Mouse (Mus musculus) left cerebral cortex, adult 2 months (tissue): Measurements from ENCODE around the gene Sestd1. TPM values are rescaled to one million over a fixed set of nuclear protein-coding genes. Genes with fewer than 3 reads are reported as not detected.

Experiments used
- DNase-seq, 2 experiments: peaks; one replicate each; pipeline ENCODE4 v3.0.0; 2021 to 2022; ENCODE audit warnings: low spot score in 2 of 2, mixed read lengths in 1 of 2; ENCODE audit errors: extremely low spot score in 1 of 2
- H3K27ac ChIP-seq: fragments of 200-600 bp; 2 replicates; pipeline ENCODE4 v1.8.1; 2022
- H3K4me3 ChIP-seq: fragments of 200-600 bp; 2 replicates; pipeline ENCODE4 v1.8.1; 2022
- CTCF ChIP-seq: fragments of 200-600 bp; IDR thresholded peaks from 2 replicates; pipeline ENCODE4 v1.8.1; 2022; ENCODE audit warnings: antibody characterized with exemption, mild to moderate bottlenecking, moderate library complexity
- intact Hi-C: fragments of 180-260 bp; cut with DNase I; formaldehyde crosslinking; loops from one replicate; pipeline ENCODE4 v1.15.1; 2025
- total RNA-seq, 2 experiments: library from RNA; stranded (reverse); gene quantifications; 2 replicates each; pipeline ENCODE4 v1.2.3; 2021

The Sestd1 gene
- total RNA-seq, 2 experiments from 2014 or later = 55.2 to 61.6 TPM

- Histone ChIP-seq H3K27ac (peak overlapping the region; percentile 80), H3K4me3 (peak overlapping the region; percentile 43)
- intact Hi-C loops = no loop called here
- no peak for TF ChIP-seq CTCF
- DNase-seq = no peak
Observed at GRCm38 (mm10) chr2:77169916-77170632, 110.3 kb downstream of the Sestd1 start.

DNA sequence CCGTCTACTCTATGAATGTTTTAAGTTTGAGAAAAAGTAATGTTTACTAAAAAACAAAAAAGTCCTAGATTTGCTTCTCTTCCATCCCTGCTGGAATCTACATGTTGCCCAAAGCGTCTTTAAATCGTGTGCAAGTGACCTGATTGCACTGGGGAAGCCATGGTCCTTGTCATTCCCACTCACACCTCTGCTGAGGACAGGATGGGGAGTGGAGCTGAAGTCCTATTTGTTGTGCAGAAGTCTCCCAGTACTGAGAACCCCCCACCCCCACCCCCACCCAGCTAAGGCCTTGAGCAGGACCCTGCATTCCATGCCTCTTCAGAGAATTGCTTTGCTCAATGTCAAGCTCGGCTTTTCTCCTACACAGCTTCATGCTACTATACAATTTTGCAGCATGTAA, 111.2 kb downstream of the Sestd1 start:
- no peak for TF ChIP-seq CTCF
- intact Hi-C loops = no loop called here
- Histone ChIP-seq H3K27ac (peak overlapping the region; percentile 80; the same call in 1 of the 2 replicates), H3K4me3 (peak overlapping the region; percentile 43)
- no peak for DNase-seq

GRCm38 (mm10) chr2:77168781-77169180, 111.6 kb downstream of the Sestd1 start:
- DNase-seq = no peak
- intact Hi-C loops = no loop called here
- TF ChIP-seq CTCF = no peak
- Histone ChIP-seq H3K27ac (peak overlapping the region; percentile 58), H3K4me3 (peak overlapping the region; percentile 43)

- no peak for TF ChIP-seq CTCF
- intact Hi-C loops = no loop called here
- Histone ChIP-seq H3K27ac (peak overlapping the region; percentile 58), H3K4me3 (peak overlapping the region; percentile 43)
- DNase-seq = no peak
Observed at GRCm38 (mm10) chr2:77168081-77168685, 112.2 kb downstream of the Sestd1 start.

GRCm38 (mm10) chr2:77166366-77166765, 114.0 kb downstream of the Sestd1 start:
- intact Hi-C loops = no loop called here
- no peak overlapping the region for H3K4me3 ChIP-seq
- no peak for TF ChIP-seq CTCF
- no peak overlapping the region for H3K27ac ChIP-seq
- no peak for DNase-seq

DNA sequence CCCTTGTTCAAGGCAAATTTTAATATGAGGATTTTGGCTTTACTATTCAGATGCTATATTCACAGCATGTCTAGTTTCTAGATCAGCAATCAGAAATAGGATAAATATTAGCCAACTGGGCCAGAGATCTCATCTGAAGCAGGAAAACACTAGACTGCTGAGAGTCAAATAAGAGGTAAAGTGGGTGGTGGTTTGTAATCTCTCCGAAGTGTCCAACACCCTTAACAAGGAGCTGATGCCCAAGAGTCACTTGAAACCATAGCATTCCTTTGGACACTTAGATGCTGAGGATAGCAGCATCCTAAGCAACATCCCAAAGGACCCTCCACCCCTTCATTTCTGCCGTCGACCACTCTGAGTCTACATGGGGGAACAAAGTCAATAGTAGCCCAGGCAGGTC, 115.7 kb downstream of the Sestd1 start:
- no peak for DNase-seq
- TF ChIP-seq CTCF = no peak
- Histone ChIP-seq H3K4me3 (no peak overlapping the region), H3K27ac (no peak overlapping the region)
- intact Hi-C loops = no loop called here

DNA sequence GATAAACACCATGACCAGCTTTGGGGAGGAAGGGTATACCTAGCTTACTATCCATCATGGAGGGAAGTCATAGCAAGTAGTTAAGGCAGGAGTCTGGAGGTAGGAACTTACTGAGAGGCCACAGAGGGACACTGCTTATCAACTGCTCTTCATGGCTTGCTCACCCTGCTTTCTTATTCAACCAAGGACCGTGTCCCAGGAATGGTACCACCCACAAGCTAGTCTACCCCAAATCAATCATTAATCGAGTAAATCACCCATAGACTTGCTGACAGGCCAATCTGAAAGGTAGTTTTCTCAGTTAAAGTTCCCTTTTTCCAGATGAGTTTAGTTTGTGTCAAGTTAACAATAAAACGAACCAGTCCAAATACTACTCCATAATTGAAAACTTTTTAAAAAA, 117.0 kb downstream of the Sestd1 start:
- no peak for TF ChIP-seq CTCF
- Histone ChIP-seq H3K4me3 (no peak overlapping the region), H3K27ac (no peak overlapping the region)
- intact Hi-C loops = no loop called here
- no peak for DNase-seq

GRCm38 (mm10) chr2:77162135-77162534, 118.3 kb downstream of the Sestd1 start:
- intact Hi-C loops = no loop called here
- TF ChIP-seq CTCF = no peak
- Histone ChIP-seq H3K27ac (no peak overlapping the region), H3K4me3 (no peak overlapping the region)
- DNase-seq = no peak

DNA sequence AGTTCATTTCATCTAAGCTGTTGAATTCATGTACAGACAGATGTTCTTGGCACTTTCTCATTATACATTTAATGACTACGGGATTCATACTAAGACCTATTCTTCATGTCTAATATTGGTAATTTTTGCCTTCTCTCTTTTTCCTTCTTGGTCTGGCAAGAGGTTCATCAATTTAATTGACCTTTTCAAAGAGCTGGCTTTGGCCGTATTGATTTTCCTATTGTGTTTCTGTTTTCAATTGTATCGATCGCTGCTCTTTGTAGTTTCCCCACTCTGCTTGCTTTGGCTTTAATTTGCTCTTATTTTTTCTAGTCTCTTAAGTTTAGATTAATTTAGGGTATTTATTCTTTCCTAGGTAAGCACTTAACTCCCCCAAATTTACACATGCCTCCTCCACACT, 122.8 kb downstream of the Sestd1 start:
- no peak overlapping the region for H3K27ac ChIP-seq
- H3K4me3 ChIP-seq = no peak overlapping the region
- intact Hi-C loops = no loop called here
- TF ChIP-seq CTCF = no peak
- no peak for DNase-seq

DNA sequence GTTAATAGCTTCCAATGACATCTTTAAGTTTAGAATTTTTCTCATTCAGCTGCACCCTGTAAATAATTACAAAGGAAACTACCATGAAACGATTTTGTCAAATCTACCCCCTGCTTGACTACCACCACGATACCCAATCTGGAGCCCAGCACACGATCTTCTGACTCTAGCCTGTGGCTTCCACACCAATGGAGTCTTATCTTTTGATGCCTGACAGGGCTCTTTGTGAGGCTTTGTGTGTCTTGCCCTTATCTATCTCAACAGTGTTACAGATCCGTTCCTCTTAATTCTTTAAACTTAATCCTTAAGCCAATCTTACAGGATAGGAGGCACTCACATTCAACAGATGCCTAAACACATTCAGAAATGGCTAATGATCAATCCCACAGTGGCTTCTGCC, 126.3 kb downstream of the Sestd1 start:
- intact Hi-C loops = no loop called here
- no peak for DNase-seq
- H3K4me3 ChIP-seq = no peak overlapping the region
- no peak overlapping the region for H3K27ac ChIP-seq
- no peak for TF ChIP-seq CTCF

- no peak overlapping the region for H3K27ac ChIP-seq
- intact Hi-C loops = no loop called here
- DNase-seq = no peak
- no peak for TF ChIP-seq CTCF
- H3K4me3 ChIP-seq = no peak overlapping the region
Observed at GRCm38 (mm10) chr2:77151255-77151654, 129.1 kb downstream of the Sestd1 start.

GRCm38 (mm10) chr2:77149576-77149975, 130.8 kb downstream of the Sestd1 start:
- no peak for DNase-seq
- Histone ChIP-seq H3K4me3 (no peak overlapping the region), H3K27ac (no peak overlapping the region)
- intact Hi-C loops = no loop called here
- TF ChIP-seq CTCF = no peak

- no peak for DNase-seq
- TF ChIP-seq CTCF = no peak
- no peak overlapping the region for H3K27ac ChIP-seq
- no peak overlapping the region for H3K4me3 ChIP-seq
- intact Hi-C loops = no loop called here
Observed at GRCm38 (mm10) chr2:77148215-77148614, 132.2 kb downstream of the Sestd1 start.
